Mouse (Mus musculus) right cerebral cortex, postnatal 4 days (tissue): ENCODE results near the gene Il1rl1.

Source experiments
- DNase-seq: peaks from one replicate; pipeline ENCODE4 v3.0.0-alpha.2; 2022

The Il1rl1 gene

DNA sequence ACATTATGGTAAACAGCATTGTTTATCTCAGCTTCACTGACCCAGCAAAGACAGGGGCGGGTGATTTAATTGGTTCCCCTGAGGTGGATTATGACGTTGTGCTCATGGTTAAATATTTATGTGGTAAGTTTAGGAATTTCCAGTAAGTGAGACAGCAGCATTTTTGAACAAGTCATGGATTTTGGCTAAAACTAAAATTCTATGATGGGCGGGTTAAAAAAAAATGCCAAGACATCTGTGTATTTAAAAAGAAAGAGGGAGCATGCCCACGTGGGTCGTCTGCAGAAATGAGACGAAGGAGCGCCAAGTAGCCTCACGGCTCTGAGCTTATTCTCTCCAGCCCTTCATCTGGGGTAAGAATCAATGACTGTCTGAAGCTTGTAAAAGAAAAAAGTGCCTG is 10.1 kb downstream of the Il1rl1 start:
- no peak for DNase-seq

DNA sequence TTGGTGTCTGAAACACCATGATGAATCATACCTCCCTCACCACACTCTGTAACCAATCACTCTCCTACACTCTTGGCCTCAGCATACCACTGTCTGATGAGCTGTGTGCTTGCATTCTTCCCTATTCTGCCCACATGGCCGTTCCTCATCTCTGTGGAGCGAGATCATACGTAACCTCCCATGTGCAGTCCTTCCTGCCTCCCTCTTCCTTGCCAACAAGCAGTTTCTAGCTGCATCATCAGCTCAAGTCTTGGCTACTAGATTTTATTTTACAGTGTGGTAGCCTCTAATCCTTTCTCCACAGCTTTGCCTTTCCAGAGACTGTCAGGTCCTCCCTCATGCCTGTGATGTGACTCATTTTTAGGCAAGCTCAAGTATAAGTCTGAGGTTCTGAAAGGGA is 15.4 kb downstream of the Il1rl1 start:
- DNase-seq, result no peak

DNA sequence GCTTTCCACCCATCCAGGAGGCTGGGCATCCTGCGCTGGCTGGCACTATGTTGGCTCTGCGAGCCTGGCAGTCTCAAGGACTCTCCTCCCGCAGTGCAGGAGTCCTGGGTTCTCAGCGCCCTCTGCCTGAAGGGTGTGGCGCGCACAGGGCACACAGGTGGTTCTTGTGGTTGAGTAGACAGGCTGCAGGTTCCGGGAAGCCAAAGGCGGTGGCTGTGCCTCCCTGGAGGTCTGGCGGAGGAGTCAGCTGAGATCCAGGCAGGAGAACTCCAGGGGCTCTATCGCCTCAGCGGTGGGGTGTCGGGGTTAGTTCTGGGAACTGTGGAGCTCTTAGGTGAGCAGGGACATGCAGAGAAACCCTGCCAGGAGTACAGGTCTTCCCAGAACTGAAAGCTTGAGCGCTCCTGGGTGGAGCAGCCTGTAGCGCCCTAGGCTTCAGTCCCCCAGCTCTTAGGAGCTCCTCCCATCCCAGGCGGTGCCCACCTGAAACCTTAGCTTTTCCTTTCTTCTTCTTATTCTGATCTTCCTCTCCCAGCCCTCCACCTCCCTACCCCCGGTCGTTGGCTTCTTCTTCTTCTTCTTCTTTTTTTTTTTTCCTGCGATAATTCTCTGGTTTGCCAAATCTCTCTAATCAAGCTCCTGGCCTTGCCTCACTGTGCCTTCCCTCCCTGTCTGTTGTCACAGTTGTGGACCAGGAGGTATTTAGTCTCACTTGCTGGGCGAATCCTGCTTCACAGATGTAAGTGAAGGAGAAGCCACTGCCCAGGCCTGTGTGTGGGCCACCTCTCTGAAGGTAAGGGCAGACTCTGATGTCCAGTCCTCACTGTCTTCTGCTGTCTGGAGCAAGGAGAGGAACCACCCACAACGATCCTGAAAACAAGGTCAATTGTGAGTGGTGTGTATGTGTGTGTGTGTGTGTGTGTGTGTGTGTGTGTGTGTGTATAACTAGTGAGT is 36.4 kb downstream of the Il1rl1 start, which contains the start of gene Il18r1:
Gene Il18r1 (plus strand): TSS at position 76 of the 954 bp plus-strand sequence.
- no peak for DNase-seq

DNA sequence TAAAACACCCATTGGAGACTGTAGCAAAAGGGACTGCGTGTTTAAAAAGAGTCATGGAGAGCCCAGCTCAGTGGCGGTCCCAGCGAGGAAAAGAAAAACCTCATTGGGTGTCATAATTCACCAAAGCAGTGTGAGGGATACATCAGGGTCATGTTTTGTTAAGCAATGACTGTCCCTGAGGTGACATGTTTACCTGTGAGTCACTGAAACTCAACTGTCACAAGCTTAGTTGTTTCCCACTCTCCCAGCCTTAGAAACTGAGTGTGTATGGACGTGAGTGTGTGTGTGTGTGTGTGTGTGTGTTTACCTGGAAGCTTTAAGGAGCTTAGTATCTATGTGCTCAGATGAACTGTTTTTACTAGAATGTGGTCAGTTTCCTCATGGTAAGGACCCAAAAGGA is 37.9 kb downstream of the Il1rl1 start:
- no peak for DNase-seq

DNA sequence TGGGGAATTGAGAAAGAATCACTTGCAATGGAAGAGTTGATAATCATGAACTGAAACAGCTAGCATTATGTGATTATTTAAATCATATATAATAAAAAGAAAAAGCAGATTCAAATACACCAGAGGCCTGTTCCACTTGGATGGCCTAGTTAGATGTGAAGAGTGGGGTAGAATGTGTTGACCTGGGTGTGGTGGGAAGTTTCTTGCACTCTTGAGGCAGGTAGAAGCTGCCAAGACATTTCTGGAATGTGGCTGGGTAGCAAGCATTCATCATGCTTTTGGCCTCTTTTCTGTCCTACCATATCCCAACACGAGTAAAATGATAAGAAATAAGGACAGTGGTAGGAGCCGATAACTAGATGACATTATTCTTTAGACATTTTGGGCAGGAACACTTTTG is 39.4 kb downstream of the Il1rl1 start:
- no peak for DNase-seq

DNA sequence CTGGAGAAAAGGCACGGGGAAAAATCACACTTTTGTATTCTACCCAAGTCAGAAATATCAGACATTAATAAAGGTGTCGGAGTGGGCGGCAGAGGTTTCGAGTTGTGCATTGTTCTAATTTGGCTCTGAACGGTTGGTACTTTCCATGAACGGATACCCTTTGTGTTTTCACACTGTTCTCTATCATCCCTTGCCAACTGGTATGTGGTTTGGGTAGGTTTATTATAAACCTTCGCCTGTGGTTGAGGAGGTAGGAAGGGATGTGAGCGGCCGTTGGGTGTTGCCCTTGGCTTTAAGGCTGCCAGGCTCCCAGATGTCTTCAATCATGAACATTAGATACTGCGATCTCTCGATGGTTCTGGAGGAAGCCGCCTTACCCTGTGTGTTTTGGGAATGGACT is 40.5 kb downstream of the Il1rl1 start:
- no peak for DNase-seq

DNA sequence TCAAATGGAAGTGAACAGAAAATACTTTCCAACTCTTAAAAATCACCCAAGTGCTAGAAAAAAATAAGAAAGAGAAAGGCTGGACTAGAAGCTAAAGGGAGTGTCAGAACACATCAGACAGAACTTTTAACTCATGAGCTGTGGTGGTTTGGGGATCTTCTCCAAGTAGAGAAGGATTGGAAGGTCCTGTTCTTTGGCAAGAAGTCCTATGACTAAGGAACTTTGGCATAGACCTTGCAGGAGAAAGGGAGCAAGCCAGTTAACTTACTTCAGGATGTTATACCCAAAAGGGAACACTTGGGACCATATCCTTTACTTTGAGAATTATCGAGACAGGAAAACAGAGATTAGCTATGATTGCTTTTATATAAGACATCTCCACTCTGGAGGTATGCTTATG is 43.0 kb downstream of the Il1rl1 start:
- no peak for DNase-seq

DNA sequence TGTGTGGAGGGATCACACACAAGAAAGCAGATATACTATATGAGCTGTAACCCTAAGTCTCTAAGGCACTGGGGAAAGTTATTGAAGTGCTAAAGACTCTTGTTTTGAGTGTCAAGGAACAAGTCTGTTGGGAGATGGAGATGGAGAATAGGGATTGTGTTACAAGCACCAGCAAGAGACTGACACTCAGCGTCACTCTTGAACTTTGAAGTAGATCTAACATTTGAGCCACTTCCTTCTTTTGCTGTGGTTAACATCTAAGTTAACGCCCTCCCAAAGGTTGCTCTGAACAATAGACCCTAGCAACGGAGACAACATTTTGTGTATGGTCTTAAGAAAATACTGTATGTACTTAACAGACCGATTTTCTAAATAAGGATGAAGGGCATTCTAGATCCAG is 44.3 kb downstream of the Il1rl1 start:
- DNase-seq, result no peak

DNA sequence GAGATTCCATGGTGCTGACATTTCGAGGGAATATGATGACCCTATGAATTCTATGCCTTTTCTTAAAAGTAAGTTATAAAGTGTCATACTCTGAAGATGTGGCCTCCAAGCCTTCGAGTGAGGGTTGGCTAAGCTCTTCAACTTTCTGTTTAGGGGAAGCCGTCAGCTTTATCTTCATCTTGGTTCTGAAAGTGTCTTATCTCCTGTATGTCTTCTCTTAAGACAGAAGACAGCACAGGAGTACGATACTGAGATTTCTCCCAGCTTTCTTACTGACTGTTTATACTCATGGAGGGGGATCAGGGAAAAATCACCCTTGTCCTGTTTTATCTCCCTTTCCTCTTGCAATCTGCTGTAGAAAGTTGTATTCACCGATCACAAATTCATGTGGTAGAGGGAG is 45.0 kb downstream of the Il1rl1 start:
- DNase-seq, result no peak

DNA sequence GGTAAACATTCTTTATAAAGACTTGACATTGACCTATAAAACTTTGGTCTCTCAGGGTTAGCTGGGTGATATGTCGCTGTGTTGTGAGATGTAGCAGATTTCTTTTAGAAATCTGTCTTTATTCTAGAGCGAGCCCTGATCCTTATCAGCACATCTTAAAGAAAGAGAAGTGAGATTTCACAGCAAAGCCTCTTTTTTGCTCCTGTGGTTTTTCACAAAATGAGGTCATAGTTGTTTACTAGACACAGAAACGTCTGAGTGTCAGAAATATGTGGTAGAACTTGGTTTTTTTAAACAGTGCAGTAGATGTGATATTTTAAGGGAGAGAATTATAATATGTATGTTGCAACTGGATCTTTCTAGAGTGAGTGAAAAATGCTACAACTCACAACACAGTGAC is 46.3 kb downstream of the Il1rl1 start:
- DNase-seq, result no peak

DNA sequence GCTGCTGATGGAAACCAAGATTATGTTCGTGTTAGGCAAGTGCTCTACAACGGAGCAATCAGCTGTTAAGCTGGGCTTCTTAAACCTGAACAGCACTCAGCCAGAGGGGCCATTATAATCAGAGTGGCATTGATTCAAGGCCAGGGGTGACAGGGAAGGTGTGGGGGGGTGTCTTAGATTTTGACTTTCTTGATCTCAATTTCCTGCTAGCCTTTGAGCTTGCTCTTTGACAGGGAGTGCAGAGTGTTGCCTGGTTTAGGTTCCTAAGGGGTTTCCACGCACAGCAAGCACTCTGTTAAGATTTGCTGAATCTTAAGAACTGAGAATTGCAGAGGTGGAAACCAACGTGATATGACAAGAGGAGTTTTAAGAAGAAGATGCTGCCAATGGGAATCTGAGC is 47.4 kb downstream of the Il1rl1 start:
- no peak for DNase-seq

DNA sequence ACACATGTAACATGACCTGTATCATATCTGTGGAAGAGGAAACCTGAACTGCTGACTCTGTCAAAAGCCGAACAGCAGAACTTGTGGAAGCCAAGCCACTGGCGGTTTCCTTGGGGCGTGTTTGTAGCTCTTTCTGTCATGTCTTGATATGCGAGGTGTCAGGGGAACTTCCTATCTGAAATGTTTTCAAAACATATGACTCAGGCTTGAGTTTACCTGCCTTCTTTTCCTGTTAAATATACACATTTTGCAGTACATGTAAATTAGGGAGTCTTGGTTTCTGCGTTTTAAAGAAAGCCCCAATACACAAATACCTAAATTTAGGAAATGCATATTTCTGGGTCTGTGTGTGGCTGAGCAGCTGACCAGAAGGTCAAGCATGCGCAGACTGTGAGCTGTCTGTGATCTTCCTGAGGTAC is 50.1 kb downstream of the Il1rl1 start:
- no peak for DNase-seq

DNA sequence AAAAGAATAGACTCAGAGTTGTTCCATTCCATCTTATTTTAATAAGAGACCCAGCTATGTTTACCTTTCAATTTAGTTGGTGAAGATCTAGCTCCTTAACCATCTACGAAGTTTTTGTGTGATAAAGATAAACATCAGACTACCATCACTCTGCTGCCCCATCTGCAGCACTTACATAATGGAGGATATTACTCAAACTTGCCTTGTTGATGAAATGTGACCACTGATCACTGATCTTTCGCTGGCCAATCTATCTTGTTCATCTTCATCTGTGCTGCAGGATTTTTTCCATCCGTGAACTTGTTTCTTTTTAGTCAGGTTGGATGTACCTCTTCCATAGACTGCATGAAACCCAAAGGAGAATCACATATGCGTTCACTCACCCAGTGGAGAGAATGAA is 65.2 kb downstream of the Il1rl1 start:
- DNase-seq, result no peak

DNA sequence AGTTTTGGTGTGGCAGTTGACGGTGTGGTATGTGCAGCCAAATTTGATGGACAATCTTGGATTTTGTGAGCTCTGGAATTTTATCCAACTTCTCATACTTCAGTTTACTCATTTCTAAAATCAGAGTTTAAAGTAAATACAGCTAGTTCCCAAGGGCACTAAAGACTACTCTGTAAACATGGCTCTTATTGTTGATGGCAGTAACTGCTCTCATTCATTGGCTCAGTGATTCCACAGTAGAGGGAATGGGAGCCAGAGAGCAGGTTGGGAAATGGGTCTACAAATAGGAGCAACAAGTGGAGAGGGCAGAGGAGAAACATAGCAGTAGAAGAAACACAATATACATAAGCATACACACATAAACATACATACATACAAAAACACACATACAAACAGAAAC is 70.3 kb downstream of the Il1rl1 start:
- DNase-seq, result no peak

DNA sequence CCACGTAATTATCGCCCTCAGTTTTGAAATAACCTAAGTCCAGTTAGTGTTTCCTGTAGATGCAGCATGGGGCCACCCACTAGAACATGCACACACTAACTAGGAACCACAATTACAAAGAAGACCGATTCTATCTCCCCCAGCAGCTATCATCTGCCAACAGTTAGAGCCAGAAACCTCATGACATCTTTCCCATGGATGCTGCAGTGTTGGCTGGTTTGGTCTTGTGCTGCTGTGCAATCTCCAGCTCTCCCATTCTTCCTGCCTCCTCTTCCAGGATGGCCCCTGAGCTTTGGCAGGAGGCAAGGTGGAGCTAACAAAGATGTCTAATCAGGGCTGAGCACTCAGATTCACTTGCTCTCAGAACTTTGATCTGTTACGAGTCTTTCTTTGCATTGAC is 71.8 kb downstream of the Il1rl1 start:
- no peak for DNase-seq

DNA sequence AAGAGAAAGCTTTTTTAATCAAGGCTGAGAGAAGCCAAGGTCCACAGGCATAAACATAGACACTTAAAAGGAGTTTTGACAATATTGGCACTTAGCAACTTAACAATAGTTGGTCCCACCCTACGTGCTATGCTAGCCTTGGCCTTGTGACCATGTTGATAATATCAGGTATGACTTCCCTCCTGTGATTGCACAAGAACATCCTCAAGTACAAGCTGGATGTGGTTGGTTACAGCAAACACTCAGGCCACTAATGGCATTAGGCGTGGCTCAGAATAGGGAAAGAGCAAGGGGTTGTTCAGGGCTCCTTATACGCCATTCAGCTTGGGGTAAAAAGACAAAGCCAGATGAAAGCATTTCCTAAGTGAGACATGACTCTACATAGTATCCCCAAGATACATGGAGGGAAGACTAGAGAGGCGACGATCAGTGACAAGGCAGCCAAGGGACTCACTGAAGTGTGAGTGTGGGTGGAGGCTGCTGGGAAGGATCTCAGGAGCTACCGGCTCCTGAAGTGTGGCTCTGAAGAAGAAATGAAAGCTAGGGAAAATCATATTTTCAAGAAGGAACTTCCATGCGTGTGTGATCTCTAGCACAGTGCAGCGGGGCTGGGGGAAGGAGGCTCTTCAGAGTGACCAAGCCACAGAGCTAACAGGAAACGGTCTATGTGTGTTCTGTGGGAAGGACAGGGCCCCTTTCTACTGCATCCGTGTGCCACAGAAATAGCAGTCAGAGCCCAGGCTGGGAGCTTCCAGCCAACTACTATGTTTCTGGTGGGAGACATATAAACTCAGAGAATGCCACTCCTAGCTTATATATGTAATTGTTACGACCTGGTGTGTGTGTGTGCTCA is 72.4 kb downstream of the Il1rl1 start:
- no peak for DNase-seq

DNA sequence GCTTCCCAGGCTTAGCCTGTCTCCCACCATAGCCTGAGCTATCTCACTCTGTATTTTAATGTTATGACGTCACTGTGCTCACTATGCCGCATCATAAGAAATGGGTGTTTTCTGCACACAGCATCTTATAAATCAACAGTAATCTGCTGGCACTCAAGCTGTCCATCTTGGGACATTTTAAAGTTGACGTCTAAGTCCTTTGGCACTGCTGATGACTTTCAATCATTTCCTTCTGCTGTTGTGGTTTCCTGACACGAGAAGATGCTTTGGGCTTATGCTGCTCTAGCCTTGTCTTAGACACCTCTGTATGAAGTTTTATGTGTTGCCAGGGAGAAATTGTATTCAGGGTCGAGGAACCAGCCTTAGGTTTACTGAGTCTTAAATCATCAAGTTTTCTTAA is 75.2 kb downstream of the Il1rl1 start:
- no peak for DNase-seq
